Mouse (Mus musculus): Measurements from ENCODE around the gene Shisa5. TPM values are rescaled to one million over a fixed set of nuclear protein-coding genes. Genes with fewer than 3 reads are reported as not detected.

The Shisa5 gene
- polyA plus RNA-seq, 1 experiment from 2014 or later = 110 TPM

- 88% methylated on average over 9 of the region's 9 CpGs for WGBS
- ATAC-seq (ENCODE audit: low FRiP score, low TSS enrichment) = no peak
- Histone ChIP-seq H3K4me3 (ENCODE audit: low read length) (no peak overlapping the region), H3K4me1 (ENCODE audit: insufficient read depth, low read length) (peaks cover 59% of the 10 kb centered on the region), H3K9me3 (ENCODE audit: low read length) (no peaks in the 10 kb centered on the region), H3K4me2 (replicated peaks; ENCODE audit: low read depth, low read length) (no peak overlapping the region), H3K36me3 (ENCODE audit: insufficient read depth, low read length) (peaks cover 54% of the 10 kb centered on the region), H3K9ac (replicated peaks; ENCODE audit: low read length) (no peak overlapping the region), H3K27ac (ENCODE audit: low read length) (no peak overlapping the region), H3K27me3 (ENCODE audit: insufficient read depth, low read length) (no peaks in the 10 kb centered on the region)
Observed at GRCm38 (mm10) chr9:109104083-109104482, 65.7 kb downstream of the Shisa5 start.

- Histone ChIP-seq H3K4me2 (replicated peaks; ENCODE audit: low read depth, low read length) (no peak overlapping the region), H3K27ac (ENCODE audit: low read length) (no peak overlapping the region), H3K4me1 (ENCODE audit: insufficient read depth, low read length) (peaks cover 50% of the 10 kb centered on the region), H3K9ac (replicated peaks; ENCODE audit: low read length) (no peak overlapping the region), H3K9me3 (ENCODE audit: low read length) (no peaks in the 10 kb centered on the region), H3K4me3 (ENCODE audit: low read length) (no peak overlapping the region), H3K36me3 (ENCODE audit: insufficient read depth, low read length) (peaks cover 62% of the 10 kb centered on the region), H3K27me3 (ENCODE audit: insufficient read depth, low read length) (no peaks in the 10 kb centered on the region)
- WGBS = 62% methylated on average over 12 of the region's 12 CpGs
- no peak for ATAC-seq (ENCODE audit: low FRiP score, low TSS enrichment)
Observed at GRCm38 (mm10) chr9:109105011-109105410, 66.6 kb downstream of the Shisa5 start.

- H3K36me3 ChIP-seq (ENCODE audit: insufficient read depth, low read length) = peaks cover 62% of the 10 kb centered on the region
- no peak overlapping the region for H3K9ac ChIP-seq (replicated peaks; ENCODE audit: low read length)
- H3K27ac ChIP-seq (ENCODE audit: low read length) = no peak overlapping the region; the same call in 1 of the 2 replicates
- H3K4me3 ChIP-seq (ENCODE audit: low read length) = no peak overlapping the region
- H3K4me1 ChIP-seq (ENCODE audit: insufficient read depth, low read length) = peaks cover 45% of the 10 kb centered on the region
- no peak for ATAC-seq (ENCODE audit: low FRiP score, low TSS enrichment)
- 86% methylated on average over 12 of the region's 12 CpGs for WGBS
- no peak overlapping the region for H3K4me2 ChIP-seq (replicated peaks; ENCODE audit: low read depth, low read length)
- H3K9me3 ChIP-seq (ENCODE audit: low read length) = no peaks in the 10 kb centered on the region
- no peaks in the 10 kb centered on the region for H3K27me3 ChIP-seq (ENCODE audit: insufficient read depth, low read length)
Observed at GRCm38 (mm10) chr9:109105648-109106047, 67.3 kb downstream of the Shisa5 start.

GRCm38 (mm10) chr9:109107341-109107740, 69.0 kb downstream of the Shisa5 start:
- Histone ChIP-seq H3K4me3 (ENCODE audit: low read length) (no peak overlapping the region), H3K4me1 (ENCODE audit: insufficient read depth, low read length) (peaks cover 45% of the 10 kb centered on the region), H3K9ac (replicated peaks; ENCODE audit: low read length) (no peak overlapping the region), H3K36me3 (ENCODE audit: insufficient read depth, low read length) (peaks cover 70% of the 10 kb centered on the region), H3K4me2 (replicated peaks; ENCODE audit: low read depth, low read length) (peak overlapping the region; percentile 19; the same call in 1 of the 2 replicates), H3K27ac (ENCODE audit: low read length) (peak overlapping the region; percentile 81), H3K27me3 (ENCODE audit: insufficient read depth, low read length) (no peaks in the 10 kb centered on the region), H3K9me3 (ENCODE audit: low read length) (no peaks in the 10 kb centered on the region)
- 20% methylated on average over 4 of the region's 6 CpGs for WGBS
- peak; percentile 73 for ATAC-seq (ENCODE audit: low FRiP score, low TSS enrichment)

Other genes with a start within 250 kb of the Shisa5 start
- gene Nckipsd, start 230.2 kb upstream of the Shisa5 start, polyA plus RNA-seq (2015; fragmentation: Nextera tagmentation; extraction: Ambion mirVana) = 17.7 and 23.6 TPM in 2 replicates
- 0.12 and 0.26 TPM in 2 replicates for gene Celsr3, start 212.2 kb upstream of the Shisa5 start, polyA plus RNA-seq (2015; fragmentation: Nextera tagmentation; extraction: Ambion mirVana)
- 14.4 and 15.3 TPM in 2 replicates for gene Slc26a6, start 185.3 kb upstream of the Shisa5 start, polyA plus RNA-seq (2015; fragmentation: Nextera tagmentation; extraction: Ambion mirVana)
- not detected in 2 replicates for gene Tmem89, start 123.9 kb upstream of the Shisa5 start, polyA plus RNA-seq (2015; fragmentation: Nextera tagmentation; extraction: Ambion mirVana)
- gene Uqcrc1, start 101.9 kb upstream of the Shisa5 start, polyA plus RNA-seq (2015; fragmentation: Nextera tagmentation; extraction: Ambion mirVana) = 621 and 666 TPM in 2 replicates
- gene Col7a1, start 85.0 kb upstream of the Shisa5 start, polyA plus RNA-seq (2015; fragmentation: Nextera tagmentation; extraction: Ambion mirVana) = 2.9 and 3.9 TPM in 2 replicates
- 0.31 TPM in 1 of 2 replicates, not detected in the other for gene Ucn2, start 52.6 kb upstream of the Shisa5 start, polyA plus RNA-seq (2015; fragmentation: Nextera tagmentation; extraction: Ambion mirVana)
- gene Pfkfb4, start 46.8 kb upstream of the Shisa5 start, polyA plus RNA-seq (2015; fragmentation: Nextera tagmentation; extraction: Ambion mirVana) = 10.4 and 10.9 TPM in 2 replicates
- gene Trex1, start 21.2 kb downstream of the Shisa5 start, polyA plus RNA-seq (2015; fragmentation: Nextera tagmentation; extraction: Ambion mirVana) = 13.6 and 16.6 TPM in 2 replicates
- 26.7 and 30.7 TPM in 2 replicates for gene Atrip, start 35.6 kb downstream of the Shisa5 start, polyA plus RNA-seq (2015; fragmentation: Nextera tagmentation; extraction: Ambion mirVana)
- 16.5 and 16.8 TPM in 2 replicates for gene Ccdc51, start 43.9 kb downstream of the Shisa5 start, polyA plus RNA-seq (2015; fragmentation: Nextera tagmentation; extraction: Ambion mirVana)
- gene Tma7, start 44.0 kb downstream of the Shisa5 start, polyA plus RNA-seq (2015; fragmentation: Nextera tagmentation; extraction: Ambion mirVana) = 494 and 537 TPM in 2 replicates
- 18.9 and 19.8 TPM in 2 replicates for gene Plxnb1, start 56.8 kb downstream of the Shisa5 start, polyA plus RNA-seq (2015; fragmentation: Nextera tagmentation; extraction: Ambion mirVana)
- not detected in 2 replicates for gene Fbxw21, start 123.5 kb downstream of the Shisa5 start, polyA plus RNA-seq (2015; fragmentation: Nextera tagmentation; extraction: Ambion mirVana)
- gene Fbxw13, start 157.4 kb downstream of the Shisa5 start, polyA plus RNA-seq (2015; fragmentation: Nextera tagmentation; extraction: Ambion mirVana) = not detected in 2 replicates
- not detected in 2 replicates for gene Fbxw20, start 196.2 kb downstream of the Shisa5 start, polyA plus RNA-seq (2015; fragmentation: Nextera tagmentation; extraction: Ambion mirVana)
- gene Fbxw14, start 249.1 kb downstream of the Shisa5 start, polyA plus RNA-seq (2015; fragmentation: Nextera tagmentation; extraction: Ambion mirVana) = not detected in 2 replicates